Mouse (Mus musculus) cortical plate, adult 2 months (tissue): Measurements from ENCODE around the gene Lef1.

ENCODE experiments used
- CTCF ChIP-seq: fragments of 200-500 bp; IDR thresholded peaks from 2 replicates; pipeline ENCODE4 v1.5.1; 2011; ENCODE audit warnings: mild to moderate bottlenecking, control low read depth, low read length; ENCODE audit not compliant: insufficient read depth; ENCODE audit errors: extremely low read depth
- POLR2A ChIP-seq: fragments of 200-500 bp; IDR thresholded peaks from 2 replicates; pipeline ENCODE4 v1.6.1; 2011; ENCODE audit warnings: mild to moderate bottlenecking, low read length, control low read depth; ENCODE audit not compliant: insufficient read depth; ENCODE audit errors: extremely low read depth

- TF ChIP-seq CTCF = no peak
- TF ChIP-seq POLR2A = no peak
Observed at GRCm38 (mm10) chr3:131072661-131073060, 37.6 kb upstream of the Lef1 start.
